Mouse (Mus musculus): ENCODE results near the gene Rsrp1. TPM values are rescaled to one million over a fixed set of nuclear protein-coding genes. Genes with fewer than 3 reads are reported as not detected.

Rsrp1 gene
- total RNA-seq, 2 experiments from 2014 or later = 146 to 182 TPM

DNA sequence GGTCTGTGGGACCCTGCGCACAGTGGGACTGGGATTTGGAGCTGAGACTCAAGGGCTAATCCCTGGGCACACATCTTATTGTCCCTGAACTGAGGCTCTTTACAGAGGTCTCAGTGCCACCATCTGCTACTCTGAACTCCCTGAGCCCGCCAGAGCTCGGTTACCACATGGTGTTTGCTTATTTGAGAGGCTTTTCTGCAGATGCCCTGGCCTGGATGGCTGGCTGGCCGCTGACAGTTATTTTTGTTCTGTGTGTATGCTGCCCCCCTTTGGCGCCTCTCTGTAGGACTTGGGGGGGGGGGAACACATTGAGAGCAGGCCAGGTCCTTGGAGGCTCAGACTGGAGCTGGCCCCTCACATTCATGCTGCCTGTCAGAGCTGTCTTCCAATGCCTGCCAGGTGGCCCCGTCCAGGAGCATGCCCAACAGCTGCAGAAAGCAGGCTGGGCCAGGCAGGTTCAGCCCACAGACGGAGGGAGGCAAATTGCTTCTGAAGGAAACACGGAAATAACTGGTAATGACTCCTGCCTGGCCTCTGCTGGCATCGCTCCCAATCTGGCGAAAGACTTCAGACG is 27.2 kb downstream of the Rsrp1 start:
- intact Hi-C loops (cut with DNase I) = no loop called here
- no peak for DNase-seq

DNA sequence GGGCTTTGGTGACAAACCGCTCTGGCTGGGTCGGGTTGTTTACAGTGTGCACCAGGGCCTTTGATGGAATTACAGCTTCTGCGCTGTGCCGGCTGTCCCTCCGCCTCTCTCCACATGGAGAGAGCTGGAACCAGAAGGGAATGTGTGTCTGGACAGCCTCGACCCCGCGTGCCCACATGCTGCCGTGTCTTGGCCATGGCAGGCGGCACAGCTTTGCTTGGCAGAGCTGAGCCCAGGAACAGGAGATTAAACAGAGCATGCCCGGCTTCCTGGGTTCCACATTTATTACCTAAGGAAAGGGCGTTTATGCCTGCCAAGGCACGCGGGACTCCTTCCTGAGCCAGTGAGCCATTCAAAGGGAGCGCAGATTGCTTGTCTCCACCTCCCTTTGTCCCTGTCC is 31.1 kb downstream of the Rsrp1 start:
- intact Hi-C loops (cut with DNase I) = no loop called here
- no peak for DNase-seq

DNA sequence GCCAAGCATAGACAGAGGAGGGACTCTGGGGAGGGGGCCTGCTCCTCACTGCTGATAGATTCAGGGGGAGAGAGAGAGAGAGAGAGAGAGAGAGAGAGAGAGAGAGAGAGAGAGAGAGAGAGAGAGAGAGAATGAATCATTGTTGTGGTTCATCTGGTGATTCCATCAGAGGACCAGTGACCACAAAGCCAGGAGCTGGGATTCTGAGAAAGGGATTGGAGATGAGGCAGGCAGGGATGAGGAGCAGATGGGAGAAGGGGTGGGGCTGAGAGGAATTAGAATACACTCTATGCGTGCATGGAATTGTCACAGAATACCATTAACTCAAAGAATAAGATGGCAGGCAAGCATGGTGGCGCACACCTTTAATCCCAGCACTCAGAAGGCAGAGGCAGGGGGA is 31.8 kb downstream of the Rsrp1 start:
- DNase-seq = no peak
- intact Hi-C loops (cut with DNase I) = no loop called here

DNA sequence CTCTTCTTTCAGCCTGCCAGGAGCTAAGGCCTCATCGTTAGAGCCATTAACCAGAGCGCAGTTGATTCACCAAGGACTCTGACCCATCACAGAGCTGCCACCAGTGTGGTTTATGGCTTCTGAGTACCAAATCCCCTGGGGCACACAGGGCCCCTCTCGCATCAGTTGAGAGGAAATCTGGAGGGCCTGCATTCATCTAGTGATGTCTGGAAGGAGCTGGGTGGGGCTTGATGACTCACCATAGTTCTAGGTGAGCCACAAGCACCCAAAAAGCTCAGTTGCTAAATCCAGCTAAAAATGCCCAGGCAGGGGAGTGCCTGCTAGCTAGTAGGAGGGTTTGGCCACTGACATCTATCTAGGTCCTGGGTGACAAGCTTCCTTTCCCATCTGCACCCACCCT is 32.5 kb downstream of the Rsrp1 start:
- DNase-seq = no peak
- intact Hi-C loops (cut with DNase I) = no loop called here

DNA sequence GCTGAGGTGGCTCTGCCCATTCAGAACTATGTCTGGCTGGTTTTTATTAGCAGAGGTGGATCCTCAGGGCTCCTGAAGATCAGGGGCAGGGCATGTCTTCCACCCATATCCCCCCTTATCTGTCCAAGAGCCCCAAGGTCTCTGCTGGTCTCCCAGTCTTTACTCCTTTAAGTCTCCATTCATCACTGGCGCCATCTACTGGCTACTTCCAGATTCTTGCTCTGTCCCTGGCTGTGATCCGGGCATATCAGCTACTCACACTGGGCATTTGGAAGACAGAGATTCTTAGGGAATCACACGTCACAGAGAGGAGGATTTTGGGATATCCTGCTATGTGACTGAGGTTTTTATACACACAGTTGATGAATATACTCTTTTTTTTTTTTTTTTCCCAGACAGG is 32.9 kb downstream of the Rsrp1 start:
- peak in 1 of 2 experiments; percentile 58 for DNase-seq
- intact Hi-C loops (cut with DNase I) = no loop called here

DNA sequence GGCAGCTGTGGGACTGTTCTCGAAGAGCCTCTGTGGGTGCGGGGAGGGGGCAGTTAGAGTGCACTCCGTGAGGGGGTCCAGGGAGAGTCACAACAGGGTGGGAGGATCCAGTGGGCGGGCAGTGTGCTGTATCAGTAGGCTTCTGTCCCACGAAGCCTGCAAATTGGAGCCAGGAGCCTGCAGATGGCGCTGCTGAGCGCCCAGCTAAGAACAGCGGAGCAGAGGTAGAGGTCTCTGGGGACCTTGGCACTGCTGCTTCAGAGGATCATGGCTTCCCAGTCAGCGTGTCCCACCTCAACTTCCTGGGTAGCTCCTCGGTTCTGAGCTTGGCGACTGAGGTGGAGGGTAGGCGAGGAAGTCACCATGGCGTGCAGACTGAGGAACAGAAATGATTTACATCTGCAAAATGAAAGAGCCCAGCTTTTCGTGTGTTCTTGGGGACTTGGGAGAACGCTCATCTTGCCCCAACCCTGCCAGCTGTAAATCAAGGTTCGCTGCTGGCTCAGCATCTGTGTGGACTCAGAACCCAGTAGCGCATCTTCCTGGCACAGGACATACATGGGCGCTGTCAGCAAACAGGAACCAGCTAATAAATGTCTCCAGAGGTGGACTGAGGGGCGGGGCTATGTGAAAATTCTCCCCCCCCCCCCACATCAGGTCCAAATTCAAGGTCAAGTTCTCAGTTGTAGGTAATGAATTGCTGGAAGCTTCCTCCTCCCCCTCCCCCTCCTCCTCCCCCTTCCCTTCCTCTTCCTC is 39.8 kb downstream of the Rsrp1 start:
- DNase-seq = no peak
- intact Hi-C loops (cut with DNase I) = no loop called here

DNA sequence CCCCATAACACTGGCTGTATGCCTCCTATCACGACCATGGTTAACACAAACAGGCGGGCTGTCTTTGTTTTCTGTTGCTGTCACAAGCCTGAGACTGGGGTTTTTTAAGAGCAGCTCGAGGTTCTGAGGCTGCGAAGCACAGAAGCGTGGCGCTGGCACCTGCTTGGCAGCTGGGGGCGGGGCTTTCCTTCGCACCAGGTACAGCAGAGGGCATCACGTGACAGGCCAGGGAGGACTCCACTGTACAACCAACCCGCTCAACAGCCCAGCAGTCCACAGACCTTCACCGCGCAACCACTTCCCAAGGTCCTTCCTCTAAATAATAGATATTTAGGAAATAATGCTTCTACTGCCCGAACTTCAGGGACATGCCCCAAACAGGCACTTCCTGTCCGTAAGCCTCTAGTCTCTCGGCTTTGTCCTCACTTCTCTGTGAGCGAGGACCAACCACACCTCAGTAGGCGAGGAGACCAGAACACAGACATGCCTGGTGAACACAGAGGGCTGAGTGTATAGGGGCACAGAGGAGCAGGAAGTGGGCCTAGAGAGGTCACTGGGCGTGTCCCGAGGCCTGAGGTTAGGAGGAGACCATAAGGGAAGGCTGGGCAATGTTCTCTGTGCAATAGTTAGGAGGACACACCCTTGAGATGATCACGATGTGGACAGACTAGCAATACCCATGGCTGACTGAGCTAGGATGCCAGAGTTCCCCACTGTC is 44.7 kb downstream of the Rsrp1 start:
- DNase-seq = no peak
- intact Hi-C loops (cut with DNase I) = no loop called here

DNA sequence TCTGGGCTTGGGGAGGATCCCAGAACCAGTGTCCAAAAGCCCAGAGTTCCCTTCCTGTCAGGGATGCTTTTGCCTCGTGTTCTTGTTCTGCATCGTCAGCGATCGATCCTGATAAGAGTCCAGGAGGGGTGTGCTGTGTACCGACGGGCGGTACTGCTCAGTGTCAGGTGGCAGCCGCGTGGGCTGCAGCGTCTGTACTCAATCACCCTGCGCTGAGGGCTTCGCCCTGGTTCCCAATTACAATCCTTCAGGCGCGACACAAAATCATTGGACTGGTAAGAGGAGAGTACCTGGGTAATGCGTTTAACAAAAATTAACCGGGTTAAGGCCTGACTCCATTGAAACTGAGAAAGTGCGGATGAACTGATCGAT is 45.2 kb downstream of the Rsrp1 start:
- no peak for DNase-seq
- intact Hi-C loops (cut with DNase I) = no loop called here

DNA sequence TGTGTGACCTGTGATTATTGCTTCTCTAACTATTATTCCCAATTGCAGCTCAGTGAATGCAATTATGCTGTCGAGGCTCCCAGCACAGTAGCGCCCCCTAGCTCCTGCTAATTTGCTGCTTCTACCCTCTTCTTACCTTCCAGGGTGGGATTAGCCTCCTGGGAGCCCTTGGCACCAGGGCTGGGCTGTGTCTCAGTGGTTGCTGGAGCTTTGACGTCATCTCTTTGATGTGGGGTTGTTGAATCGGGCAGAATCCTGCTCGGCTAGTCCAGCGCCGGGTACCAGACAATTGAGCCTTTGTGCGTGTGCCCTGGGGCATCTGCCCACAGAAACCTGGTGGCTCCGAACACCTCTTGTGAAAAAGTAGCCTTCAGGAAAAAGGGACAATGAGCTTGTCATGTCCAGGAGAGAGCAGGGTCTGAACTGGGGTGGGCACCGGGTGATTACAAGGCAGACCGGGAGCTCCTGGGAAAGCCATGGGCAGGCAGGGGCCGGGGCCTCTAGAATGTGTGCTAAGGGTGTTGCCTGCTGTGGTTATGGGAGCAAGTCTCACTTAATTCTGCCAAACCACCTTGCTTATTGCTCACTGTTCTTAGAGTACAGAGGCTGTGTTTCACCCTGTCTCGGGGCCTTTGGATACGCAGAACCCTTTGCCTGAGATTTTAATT is 52.0 kb downstream of the Rsrp1 start:
- no peak for DNase-seq
- intact Hi-C loops (cut with DNase I) = no loop called here

DNA sequence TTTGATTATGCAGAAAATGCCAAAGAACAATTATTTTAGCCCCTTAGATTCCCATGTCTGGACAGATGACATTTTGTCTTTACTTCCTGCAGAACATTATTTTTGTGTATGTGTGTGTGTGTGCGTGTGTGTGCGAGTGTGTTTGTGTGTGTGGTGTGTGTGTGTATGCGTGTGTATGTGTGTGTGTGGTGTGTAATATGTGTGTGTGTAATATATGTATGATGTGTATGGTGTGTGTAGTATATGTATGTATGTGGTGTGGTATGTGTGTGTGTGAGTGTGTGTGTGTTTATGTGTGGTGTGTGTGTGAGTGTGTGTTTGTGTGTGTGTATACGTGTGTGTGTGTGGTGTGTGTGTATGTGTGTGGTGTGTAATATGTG is 52.5 kb downstream of the Rsrp1 start:
- intact Hi-C loops (cut with DNase I) = no loop called here
- no peak for DNase-seq

Other genes with a start within 250 kb of the Rsrp1 start
- gene Man1c1, start 219.3 kb upstream of the Rsrp1 start, total RNA-seq (2021) = 1 to 10 TPM; 3.1 to 3.8 TPM
- 1 to 10 TPM; 4.0 to 6.1 TPM for gene Ldlrap1, start 155.6 kb upstream of the Rsrp1 start, total RNA-seq (2021)
- 10 to 100 TPM; 15.0 to 17.0 TPM for gene Maco1, start 70.2 kb upstream of the Rsrp1 start, total RNA-seq (2021)
- gene Rhd, start 59.1 kb upstream of the Rsrp1 start, total RNA-seq (2021) = not detected
- gene Tmem50a, start 8.6 kb upstream of the Rsrp1 start, total RNA-seq (2021) = 10 to 100 TPM; 28.0 to 28.9 TPM
- 10 to 100 TPM; 31.4 to 39.2 TPM for gene Syf2, start 7.3 kb downstream of the Rsrp1 start, total RNA-seq (2021)
- gene Runx3, start 197.1 kb downstream of the Rsrp1 start, total RNA-seq (2021) = under 1 TPM; 0.12 to 0.23 TPM

Measured in gastrocnemius, postnatal 36 days (tissue).